Mouse (Mus musculus): ENCODE data around the gene Tpgs1. TPM values are rescaled to one million over a fixed set of nuclear protein-coding genes. Genes with fewer than 3 reads are reported as not detected.

Gene Tpgs1
- polyA plus RNA-seq, 1 experiment from 2014 or later: 84.1 TPM

GRCm38 (mm10) chr10:79645711-79646110 is 23.5 kb upstream of the Tpgs1 start, which contains the start of gene Odf3l2:
Gene Odf3l2 (minus strand): TSS chr10:79645738.
- H3K9me3 ChIP-seq: no peaks in the 10 kb centered on the region
- no peak within 1 kb of the TSS for H3K9ac ChIP-seq (replicated peaks)
- H3K27ac ChIP-seq: no peak within 1 kb of the TSS
- ATAC-seq: no peak
- no peak within 1 kb of the TSS for H3K4me2 ChIP-seq (replicated peaks)
- no peaks in the 10 kb centered on the region for H3K4me1 ChIP-seq (replicated peaks)
- no peaks in the 10 kb centered on the region for H3K27me3 ChIP-seq
- WGBS: 77% methylated on average over 8 of the region's 8 CpGs
- no peaks in the 10 kb centered on the region for H3K36me3 ChIP-seq
- H3K4me3 ChIP-seq (replicated peaks): no peak within 1 kb of the TSS

- 30% methylated on average over 7 of the region's 7 CpGs for WGBS
- Histone ChIP-seq H3K27ac (no peak overlapping the region), H3K4me2 (replicated peaks) (no peak overlapping the region), H3K9me3 (no peaks in the 10 kb centered on the region), H3K4me1 (replicated peaks) (peaks cover 6% of the 10 kb centered on the region), H3K4me3 (replicated peaks) (no peak overlapping the region), H3K36me3 (no peaks in the 10 kb centered on the region), H3K27me3 (no peaks in the 10 kb centered on the region), H3K9ac (replicated peaks) (no peak overlapping the region)
- peak; percentile 69 for ATAC-seq
Observed at GRCm38 (mm10) chr10:79649070-79649751, 20.0 kb upstream of the Tpgs1 start.

GRCm38 (mm10) chr10:79652789-79653188 is 16.4 kb upstream of the Tpgs1 start:
- ATAC-seq: no peak
- WGBS: 86% methylated on average over 7 of the region's 7 CpGs

GRCm38 (mm10) chr10:79654946-79655395 is 14.2 kb upstream of the Tpgs1 start:
- ATAC-seq: peak; percentile 90
- WGBS: 0% methylated on average over 1 of the region's 1 CpGs
- H3K27ac ChIP-seq: peak overlapping the region; percentile 80
- peaks cover 21% of the 10 kb centered on the region for H3K4me1 ChIP-seq (replicated peaks)
- H3K4me3 ChIP-seq (replicated peaks): no peak overlapping the region
- no peak overlapping the region for H3K9ac ChIP-seq (replicated peaks)
- H3K36me3 ChIP-seq: no peaks in the 10 kb centered on the region
- H3K9me3 ChIP-seq: no peaks in the 10 kb centered on the region
- no peaks in the 10 kb centered on the region for H3K27me3 ChIP-seq
- H3K4me2 ChIP-seq (replicated peaks): 0 out of 2 replicates have a peak overlapping the region, but pooled peaks have one; percentile 3

More at GRCm38 (mm10) chr10:79652789-79653188, 16.4 kb upstream of the Tpgs1 start:
- Histone ChIP-seq H3K4me1 (replicated peaks) (peaks cover 21% of the 10 kb centered on the region), H3K4me2 (replicated peaks) (no peak overlapping the region), H3K36me3 (no peaks in the 10 kb centered on the region), H3K9me3 (no peaks in the 10 kb centered on the region), H3K27ac (no peak overlapping the region), H3K4me3 (replicated peaks) (no peak overlapping the region), H3K27me3 (no peaks in the 10 kb centered on the region), H3K9ac (replicated peaks) (no peak overlapping the region)

GRCm38 (mm10) chr10:79658829-79659228 is 10.3 kb upstream of the Tpgs1 start:
- Histone ChIP-seq H3K4me3 (replicated peaks) (no peak overlapping the region), H3K27ac (no peak overlapping the region), H3K9ac (replicated peaks) (no peak overlapping the region), H3K4me2 (replicated peaks) (no peak overlapping the region), H3K4me1 (replicated peaks) (peaks cover 19% of the 10 kb centered on the region), H3K36me3 (no peaks in the 10 kb centered on the region), H3K9me3 (no peaks in the 10 kb centered on the region), H3K27me3 (no peaks in the 10 kb centered on the region)
- no peak for ATAC-seq
- WGBS: 17% methylated on average over 4 of the region's 4 CpGs

- no peak overlapping the region for H3K9ac ChIP-seq (replicated peaks)
- no peak for ATAC-seq
- no peaks in the 10 kb centered on the region for H3K27me3 ChIP-seq
- H3K27ac ChIP-seq: no peak overlapping the region
- WGBS: 66% methylated on average over 2 of the region's 2 CpGs
- H3K36me3 ChIP-seq: no peaks in the 10 kb centered on the region
- no peak overlapping the region for H3K4me2 ChIP-seq (replicated peaks)
- no peak overlapping the region for H3K4me3 ChIP-seq (replicated peaks)
- no peaks in the 10 kb centered on the region for H3K9me3 ChIP-seq
- peaks cover 8% of the 10 kb centered on the region for H3K4me1 ChIP-seq (replicated peaks)
Observed at GRCm38 (mm10) chr10:79660298-79660697, 8.9 kb upstream of the Tpgs1 start.

- Histone ChIP-seq H3K4me3 (replicated peaks) (no peak overlapping the region), H3K9ac (replicated peaks) (no peak overlapping the region), H3K4me1 (replicated peaks) (peaks cover 4% of the 10 kb centered on the region; the same call in 1 of the 2 replicates), H3K4me2 (replicated peaks) (no peak overlapping the region), H3K27me3 (no peaks in the 10 kb centered on the region), H3K36me3 (no peaks in the 10 kb centered on the region), H3K9me3 (no peaks in the 10 kb centered on the region), H3K27ac (no peak overlapping the region)
- no peak for ATAC-seq
- WGBS: 38% methylated on average over 3 of the region's 3 CpGs
Observed at GRCm38 (mm10) chr10:79661861-79662260, 7.3 kb upstream of the Tpgs1 start.

- 0 out of 2 replicates have a peak, but pooled peaks have one; percentile 10 for ATAC-seq
- Histone ChIP-seq H3K27me3 (no peaks in the 10 kb centered on the region), H3K4me1 (replicated peaks) (peaks cover 12% of the 10 kb centered on the region), H3K9ac (replicated peaks) (no peak within 1 kb of the TSS), H3K9me3 (no peaks in the 10 kb centered on the region), H3K4me3 (replicated peaks) (no peak within 1 kb of the TSS), H3K36me3 (no peaks in the 10 kb centered on the region), H3K4me2 (replicated peaks) (no peak within 1 kb of the TSS), H3K27ac (no peak within 1 kb of the TSS)
- 9% methylated on average over 13 of the region's 13 CpGs for WGBS
Observed at GRCm38 (mm10) chr10:79664131-79664665, 5.0 kb upstream of the Tpgs1 start, which contains the start of gene Madcam1. Gene Madcam1 (plus strand): TSS chr10:79664559.

- no peaks in the 10 kb centered on the region for H3K27me3 ChIP-seq
- H3K9ac ChIP-seq (replicated peaks): no peak overlapping the region
- H3K4me3 ChIP-seq (replicated peaks): no peak overlapping the region
- WGBS: 83% methylated on average over 8 of the region's 8 CpGs
- no peaks in the 10 kb centered on the region for H3K9me3 ChIP-seq
- ATAC-seq: no peak
- no peak overlapping the region for H3K4me2 ChIP-seq (replicated peaks)
- no peak overlapping the region for H3K27ac ChIP-seq
- peaks cover 14% of the 10 kb centered on the region for H3K4me1 ChIP-seq (replicated peaks)
- H3K36me3 ChIP-seq: no peaks in the 10 kb centered on the region
Observed at GRCm38 (mm10) chr10:79665051-79665450, 4.1 kb upstream of the Tpgs1 start.

- ATAC-seq: no peak
Observed at GRCm38 (mm10) chr10:79666493-79666892, 2.7 kb upstream of the Tpgs1 start.

GRCm38 (mm10) chr10:79668076-79668475 is 1.1 kb upstream of the Tpgs1 start:
- no peaks in the 10 kb centered on the region for H3K27me3 ChIP-seq
- ATAC-seq: no peak
- H3K36me3 ChIP-seq: peaks cover 8% of the 10 kb centered on the region
- H3K9me3 ChIP-seq: no peaks in the 10 kb centered on the region
- 81% methylated on average over 5 of the region's 5 CpGs for WGBS
- peak overlapping the region; percentile 86 for H3K4me2 ChIP-seq (replicated peaks)
- H3K4me1 ChIP-seq (replicated peaks): peaks cover 28% of the 10 kb centered on the region
- H3K9ac ChIP-seq (replicated peaks): peak overlapping the region; percentile 8; the same call in 1 of the 2 replicates
- peak overlapping the region; percentile 98 for H3K27ac ChIP-seq
- H3K4me3 ChIP-seq (replicated peaks): peak overlapping the region; percentile 95; the same call in 1 of the 2 replicates

More at GRCm38 (mm10) chr10:79666493-79666892, 2.7 kb upstream of the Tpgs1 start:
- Histone ChIP-seq H3K9me3 (no peaks in the 10 kb centered on the region), H3K36me3 (no peaks in the 10 kb centered on the region), H3K27me3 (no peaks in the 10 kb centered on the region), H3K4me2 (replicated peaks) (no peak overlapping the region), H3K9ac (replicated peaks) (no peak overlapping the region), H3K4me1 (replicated peaks) (peaks cover 28% of the 10 kb centered on the region), H3K27ac (no peak overlapping the region), H3K4me3 (replicated peaks) (no peak overlapping the region)
- WGBS: 73% methylated on average over 9 of the region's 9 CpGs

GRCm38 (mm10) chr10:79669576-79670057 is 448 bp downstream of the Tpgs1 start:
- peaks cover 17% of the 10 kb centered on the region for H3K36me3 ChIP-seq
- H3K27ac ChIP-seq: peak overlapping the region; percentile 98
- H3K9ac ChIP-seq (replicated peaks): peak overlapping the region; percentile 95
- under 1% methylated on average over 47 of the region's 47 CpGs for WGBS
- H3K4me3 ChIP-seq (replicated peaks): peak overlapping the region; percentile 95
- ATAC-seq: peak; percentile 77
- no peaks in the 10 kb centered on the region for H3K9me3 ChIP-seq
- H3K4me1 ChIP-seq (replicated peaks): peaks cover 24% of the 10 kb centered on the region
- H3K27me3 ChIP-seq: no peaks in the 10 kb centered on the region
- peak overlapping the region; percentile 86 for H3K4me2 ChIP-seq (replicated peaks)

All from midbrain, embryonic 13.5 days (tissue).